Mouse (Mus musculus) layer of hippocampus, adult 9-11 months (tissue): ENCODE measurements around the gene Hcfc1r1.

Source experiments
- DNase-seq: peaks from one replicate; pipeline ENCODE4 v3.0.0; 2022

Hcfc1r1 gene

GRCm38 (mm10) chr17:23722376-23723125 lies 49.2 kb downstream of the Hcfc1r1 start, which contains the start of gene 1520401A03Rik:
Gene 1520401A03Rik, minus strand, starts transcription at chr17:23722783.
- DNase-seq = no peak
